Mouse (Mus musculus) heart, postnatal 4 days (tissue): ENCODE results near the gene Jazf1. TPM values are rescaled to one million over a fixed set of nuclear protein-coding genes. Genes with fewer than 3 reads are reported as not detected.

Experiments used
- DNase-seq: peaks from one replicate; pipeline ENCODE4 v3.0.0; 2021
- total RNA-seq, 2 experiments: library from RNA; stranded (reverse); gene quantifications; 2 replicates each; pipeline ENCODE4 v1.2.3; 2021

Jazf1 gene
- total RNA-seq, 2 experiments from 2014 or later = 14.6 to 16.1 TPM

DNA sequence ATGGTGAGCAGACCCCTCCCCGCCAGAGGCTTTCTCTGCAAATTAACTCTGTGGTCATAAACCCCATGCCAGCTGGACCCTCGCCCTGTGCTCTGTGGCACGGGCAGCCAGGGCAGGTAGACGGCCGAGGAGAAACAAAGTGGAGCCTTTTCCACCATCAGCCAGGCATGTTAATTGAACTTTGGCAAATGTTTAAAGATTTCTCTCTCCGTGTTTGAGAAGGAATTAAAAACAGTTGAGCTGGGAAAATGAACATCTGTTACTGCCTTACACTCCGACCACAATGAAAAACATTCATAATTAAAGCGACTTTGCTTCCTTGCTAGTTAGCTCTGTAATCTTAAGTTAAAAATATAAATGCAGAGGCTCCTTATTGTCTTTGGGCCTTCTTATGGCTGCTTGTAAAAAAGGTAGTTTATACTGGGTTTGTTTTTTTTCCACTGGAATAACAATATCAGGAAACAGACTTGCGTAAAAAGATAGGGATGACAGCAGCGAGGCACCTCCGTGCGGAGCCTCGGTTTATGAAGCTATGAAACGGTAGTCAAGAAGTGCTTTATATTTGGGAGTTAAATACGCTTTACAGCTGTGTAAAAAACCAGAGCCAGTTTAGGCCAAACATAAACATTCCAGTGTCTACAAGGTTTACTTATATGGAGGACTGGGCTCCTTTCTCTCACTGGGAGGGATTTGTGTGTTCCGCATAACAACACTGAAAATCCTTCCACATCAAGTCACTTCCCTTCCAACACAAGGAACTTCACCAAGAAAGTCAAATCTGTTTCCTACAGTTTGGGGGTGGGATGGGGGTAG is 273.2 kb downstream of the Jazf1 start:
- DNase-seq = no peak

- no peak for DNase-seq
These were observed 276.0 kb downstream of the Jazf1 start for GRCm38 (mm10) chr6:52792455-52792854.

DNA sequence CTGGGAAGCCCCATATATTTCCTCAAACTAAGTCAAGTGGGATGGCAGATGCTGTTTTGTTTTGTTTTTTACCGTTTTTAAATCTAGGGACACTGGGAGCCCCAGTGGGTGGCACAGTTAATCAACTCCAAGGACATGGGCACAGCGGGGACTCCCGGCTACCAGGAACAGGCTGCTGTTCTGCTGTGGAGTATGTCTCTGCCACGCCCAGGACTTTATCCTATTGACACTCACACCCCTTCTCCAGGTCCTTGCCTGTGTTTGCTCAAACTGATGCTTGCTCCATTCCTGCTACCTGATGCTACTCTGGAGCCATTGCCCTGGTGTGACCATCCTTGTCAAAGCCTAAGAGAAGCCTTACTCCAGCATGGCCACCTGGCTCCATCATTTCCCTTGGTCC is 277.6 kb downstream of the Jazf1 start:
- DNase-seq = no peak

GRCm38 (mm10) chr6:52790316-52790715 is 278.1 kb downstream of the Jazf1 start:
- DNase-seq = no peak

- DNase-seq = no peak
These were observed 288.9 kb downstream of the Jazf1 start for GRCm38 (mm10) chr6:52779546-52779945.

DNA sequence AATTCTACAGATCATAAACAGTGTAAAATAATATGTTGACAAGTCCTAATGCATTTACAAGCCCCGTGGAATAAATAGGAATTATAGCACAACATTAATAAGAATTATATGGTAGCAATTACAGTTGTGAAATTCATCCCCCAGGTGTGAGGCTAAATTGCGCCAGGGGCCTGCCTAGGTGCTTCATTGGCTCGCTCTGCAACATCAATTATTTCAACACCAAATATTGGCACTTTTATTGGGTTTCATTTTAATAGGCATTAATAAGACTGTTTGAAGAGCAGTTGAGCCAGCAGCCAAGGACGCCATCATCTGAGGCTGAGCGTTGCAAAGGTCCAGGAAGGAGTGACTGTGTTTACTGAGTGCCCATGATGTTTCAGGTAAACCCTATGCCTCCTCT is 289.9 kb downstream of the Jazf1 start:
- no peak for DNase-seq

DNA sequence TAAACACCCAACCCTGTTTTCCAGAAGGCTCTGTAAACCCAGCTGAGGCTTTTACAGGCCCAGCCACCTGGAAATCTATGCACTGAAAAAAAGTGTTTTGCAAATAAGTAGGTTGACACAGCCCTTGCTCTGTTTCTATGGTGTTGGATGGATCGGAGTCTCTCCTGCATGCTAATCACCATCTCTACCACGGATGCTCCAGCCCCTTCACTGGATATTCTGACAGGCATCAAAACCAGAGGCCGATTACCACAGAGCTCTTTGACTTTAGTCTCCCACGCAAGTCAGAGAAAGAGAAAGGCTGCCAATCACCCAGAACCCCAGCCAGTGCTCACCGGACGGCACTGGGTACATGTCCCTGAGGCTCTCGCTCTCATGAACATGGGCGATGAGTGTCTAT is 291.4 kb downstream of the Jazf1 start:
- no peak for DNase-seq

GRCm38 (mm10) chr6:52775956-52776355 is 292.5 kb downstream of the Jazf1 start:
- no peak for DNase-seq

- no peak for DNase-seq
These were observed 293.1 kb downstream of the Jazf1 start for GRCm38 (mm10) chr6:52775350-52775749.

- no peak for DNase-seq
These were observed 295.3 kb downstream of the Jazf1 start for GRCm38 (mm10) chr6:52773132-52773531.

GRCm38 (mm10) chr6:52770789-52771188 is 297.6 kb downstream of the Jazf1 start:
- DNase-seq = no peak

GRCm38 (mm10) chr6:52765206-52765605 is 303.2 kb downstream of the Jazf1 start:
- DNase-seq = no peak

GRCm38 (mm10) chr6:52752832-52753231 is 315.6 kb downstream of the Jazf1 start:
- DNase-seq = no peak

- DNase-seq = no peak
These were observed 333.8 kb downstream of the Jazf1 start for GRCm38 (mm10) chr6:52734630-52735029.

GRCm38 (mm10) chr6:52730338-52730737 is 338.1 kb downstream of the Jazf1 start:
- DNase-seq = no peak

DNA sequence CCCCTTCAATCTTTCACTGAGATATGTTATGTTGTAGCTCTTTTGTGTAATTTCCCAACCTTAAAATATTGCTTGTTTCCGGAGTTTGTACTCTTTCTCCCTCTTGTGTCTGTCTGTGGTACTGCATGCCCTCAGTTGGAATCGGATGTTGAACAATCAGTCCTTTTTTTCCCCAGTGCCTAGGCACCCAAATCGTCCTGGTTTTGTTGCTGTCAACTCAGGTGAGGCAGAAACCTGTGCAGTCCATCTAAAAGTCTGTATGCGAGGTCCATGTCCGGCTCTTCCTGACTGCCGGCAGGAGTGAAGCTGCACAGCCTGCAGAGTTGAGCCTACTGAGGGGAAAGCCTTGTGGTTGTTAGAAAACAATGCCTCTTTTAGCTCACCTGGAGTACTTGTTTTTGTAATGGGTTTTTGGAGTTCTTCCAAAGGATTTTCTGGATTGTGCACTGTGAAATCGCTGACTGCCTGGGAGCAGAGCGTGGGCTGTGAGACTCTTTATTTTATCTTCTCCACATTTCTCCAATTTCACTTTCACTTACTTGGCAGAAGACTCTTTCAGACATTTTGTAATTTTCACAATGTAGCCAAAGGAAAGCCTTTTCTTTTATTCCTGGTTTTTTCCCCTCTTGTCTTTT is 343.5 kb downstream of the Jazf1 start:
- peak; percentile 73 for DNase-seq

Other genes starting within 250 kb of the Jazf1 start
- gene Creb5, start 218.6 kb upstream of the Jazf1 start, total RNA-seq = 10 to 100 TPM; 49.5 to 51.6 TPM